Mouse (Mus musculus) right cerebral cortex, postnatal 10 days (tissue): ENCODE results near the gene Uqcc2.

Experiments used
- DNase-seq, 2 experiments: peaks; one replicate each; pipeline ENCODE4 v3.0.0; 2021; ENCODE audit warnings: low spot score in 2 of 2

The Uqcc2 gene

GRCm38 (mm10) chr17:27077133-27077532 lies 56.6 kb downstream of the Uqcc2 start:
- no peak for DNase-seq

GRCm38 (mm10) chr17:27074849-27075745 lies 58.6 kb downstream of the Uqcc2 start:
- no peak for DNase-seq

GRCm38 (mm10) chr17:27074236-27074635 lies 59.5 kb downstream of the Uqcc2 start:
- no peak for DNase-seq

- no peak for DNase-seq
These were observed 59.9 kb downstream of the Uqcc2 start for GRCm38 (mm10) chr17:27073778-27074177.

- no peak for DNase-seq
These were observed 60.6 kb downstream of the Uqcc2 start for GRCm38 (mm10) chr17:27073126-27073525.
